Mouse (Mus musculus): ENCODE data around the gene B3galt5. TPM values are rescaled to one million over a fixed set of nuclear protein-coding genes. Genes with fewer than 3 reads are reported as not detected.

B3galt5 gene
- polyA plus RNA-seq, 1 experiment = 15.3 TPM

DNA sequence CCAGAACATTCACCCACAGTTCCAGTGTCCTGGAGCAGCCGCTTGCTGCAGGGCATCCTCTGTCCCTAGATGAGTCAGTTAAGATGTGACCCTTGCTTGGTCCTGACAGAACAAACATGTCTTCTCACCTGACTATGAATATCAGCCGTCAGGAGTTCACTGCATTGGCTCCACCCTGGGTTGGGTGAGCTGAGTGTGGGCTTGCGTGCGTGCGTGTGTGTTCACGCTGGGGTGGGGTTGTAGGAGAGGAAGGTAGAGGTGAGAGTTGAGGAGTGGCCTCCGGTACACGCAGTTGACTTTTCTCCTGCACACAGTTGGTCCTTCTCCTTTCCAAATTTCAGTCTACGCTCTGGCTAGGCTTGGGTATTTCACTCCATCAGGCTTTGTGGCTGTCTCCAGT lies 47.0 kb downstream of the B3galt5 start:
- 0 out of 2 replicates have a peak, but pooled peaks cover 3% of the 10 kb centered on the region for H3K4me1 ChIP-seq (ENCODE audit: control insufficient read depth, insufficient read depth, low read length)
- TF ChIP-seq CTCF (IDR thresholded peaks at IDR 0.05; ENCODE audit: extremely low read depth, insufficient read depth, low read length) (no peak), POLR2A (IDR thresholded peaks at IDR 0.05; ENCODE audit: extremely low read depth, insufficient read depth, low read length) (no peak)
- H3K4me3 ChIP-seq (ENCODE audit: insufficient read depth, low read length) = no peak overlapping the region
- no peak overlapping the region for H3K27ac ChIP-seq (ENCODE audit: insufficient read depth, low read length)

DNA sequence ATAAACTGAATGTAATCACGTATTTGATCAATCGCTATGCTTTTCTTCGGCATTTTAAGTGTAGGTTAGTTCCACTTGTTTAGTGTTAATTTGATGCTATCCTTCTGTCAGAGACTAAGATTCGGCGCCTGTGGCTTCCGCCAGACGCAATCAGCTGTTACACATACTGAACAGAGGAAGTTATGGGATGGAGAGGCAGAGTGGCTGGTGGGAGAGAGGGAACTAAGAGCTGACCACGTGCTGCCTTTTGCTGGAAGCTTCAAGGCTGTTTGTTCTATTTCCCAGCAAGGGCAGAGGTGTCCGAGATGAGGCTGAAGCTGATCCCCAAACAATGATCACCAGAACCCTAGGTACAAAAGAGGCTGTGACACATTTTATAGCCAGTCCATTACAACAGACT lies 56.3 kb downstream of the B3galt5 start:
- Histone ChIP-seq H3K27ac (ENCODE audit: insufficient read depth, low read length) (no peak overlapping the region), H3K4me1 (ENCODE audit: control insufficient read depth, insufficient read depth, low read length) (no peaks in the 10 kb centered on the region), H3K4me3 (ENCODE audit: insufficient read depth, low read length) (no peak overlapping the region)
- TF ChIP-seq POLR2A (IDR thresholded peaks at IDR 0.05; ENCODE audit: extremely low read depth, insufficient read depth, low read length) = no peak
- TF ChIP-seq CTCF (IDR thresholded peaks at IDR 0.05; ENCODE audit: extremely low read depth, insufficient read depth, low read length) = no peak

DNA sequence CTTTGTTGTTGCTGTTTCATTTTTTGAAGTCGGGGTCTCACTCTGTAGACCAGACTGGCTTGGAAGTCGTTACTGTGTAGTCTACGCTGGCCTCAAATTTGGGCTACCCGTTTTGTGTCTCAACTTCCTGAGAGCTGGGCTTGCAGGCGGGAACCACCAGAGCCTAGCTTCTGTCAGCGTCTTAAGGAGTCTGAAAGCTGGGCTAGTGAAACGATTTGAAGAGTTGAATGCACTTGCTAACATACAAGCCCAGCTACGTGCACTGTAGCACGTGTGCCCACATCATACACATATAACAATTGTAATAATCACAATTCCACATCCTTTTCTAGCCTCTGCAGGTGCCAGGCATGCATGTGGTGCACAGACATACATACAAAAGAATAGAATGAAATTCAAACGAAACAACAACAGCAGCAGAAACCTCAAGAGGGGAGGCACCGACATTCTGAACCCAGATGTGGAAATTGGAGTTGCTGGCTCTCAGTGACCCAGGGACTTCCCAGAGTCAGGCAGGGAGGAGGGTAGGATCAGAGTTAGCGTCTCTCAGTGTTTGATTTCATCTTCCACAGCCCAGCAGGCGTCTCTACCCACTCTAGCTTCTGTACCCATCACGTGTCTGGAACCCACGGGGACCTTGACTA lies 57.1 kb downstream of the B3galt5 start:
- H3K4me3 ChIP-seq (ENCODE audit: insufficient read depth, low read length) = no peak overlapping the region
- no peak overlapping the region for H3K27ac ChIP-seq (ENCODE audit: insufficient read depth, low read length)
- no peak for TF ChIP-seq CTCF (IDR thresholded peaks at IDR 0.05; ENCODE audit: extremely low read depth, insufficient read depth, low read length)
- TF ChIP-seq POLR2A (IDR thresholded peaks at IDR 0.05; ENCODE audit: extremely low read depth, insufficient read depth, low read length) = no peak
- H3K4me1 ChIP-seq (ENCODE audit: control insufficient read depth, insufficient read depth, low read length) = no peaks in the 10 kb centered on the region

DNA sequence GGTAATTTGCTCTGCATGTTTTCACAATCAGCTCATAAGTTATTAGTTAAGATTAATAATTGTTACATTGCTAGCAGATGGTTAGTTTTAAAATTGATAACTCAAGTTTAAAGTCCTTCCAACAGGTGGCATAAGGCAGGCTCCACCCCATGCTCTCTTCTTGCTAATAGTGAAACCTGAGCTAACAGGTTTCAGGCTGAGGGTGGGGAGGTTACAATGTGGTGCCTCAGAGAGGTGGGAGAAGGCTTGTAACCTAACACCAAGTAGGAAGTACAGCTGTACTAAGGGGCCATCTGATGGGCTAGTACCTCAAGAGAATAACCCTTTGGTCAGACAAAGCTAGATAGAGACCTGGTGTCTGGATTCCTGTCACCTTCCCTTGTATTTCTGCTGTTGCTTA lies 62.5 kb downstream of the B3galt5 start:
- no peak for TF ChIP-seq POLR2A (IDR thresholded peaks at IDR 0.05; ENCODE audit: extremely low read depth, insufficient read depth, low read length)
- no peak for TF ChIP-seq CTCF (IDR thresholded peaks at IDR 0.05; ENCODE audit: extremely low read depth, insufficient read depth, low read length)
- Histone ChIP-seq H3K4me1 (ENCODE audit: control insufficient read depth, insufficient read depth, low read length) (no peaks in the 10 kb centered on the region), H3K27ac (ENCODE audit: insufficient read depth, low read length) (no peak overlapping the region), H3K4me3 (ENCODE audit: insufficient read depth, low read length) (no peak overlapping the region)

- no peak overlapping the region for H3K4me3 ChIP-seq (ENCODE audit: insufficient read depth, low read length)
- no peak overlapping the region for H3K27ac ChIP-seq (ENCODE audit: insufficient read depth, low read length)
- H3K4me1 ChIP-seq (ENCODE audit: control insufficient read depth, insufficient read depth, low read length) = no peaks in the 10 kb centered on the region
- TF ChIP-seq POLR2A (IDR thresholded peaks at IDR 0.05; ENCODE audit: extremely low read depth, insufficient read depth, low read length) (no peak), CTCF (IDR thresholded peaks at IDR 0.05; ENCODE audit: extremely low read depth, insufficient read depth, low read length) (no peak)
These were observed 63.0 kb downstream of the B3galt5 start for GRCm38 (mm10) chr16:96298574-96298973.

GRCm38 (mm10) chr16:96303356-96303755 lies 67.8 kb downstream of the B3galt5 start:
- Histone ChIP-seq H3K4me1 (ENCODE audit: control insufficient read depth, insufficient read depth, low read length) (no peaks in the 10 kb centered on the region), H3K27ac (ENCODE audit: insufficient read depth, low read length) (no peak overlapping the region), H3K4me3 (ENCODE audit: insufficient read depth, low read length) (no peak overlapping the region)
- TF ChIP-seq POLR2A (IDR thresholded peaks at IDR 0.05; ENCODE audit: extremely low read depth, insufficient read depth, low read length) (no peak), CTCF (IDR thresholded peaks at IDR 0.05; ENCODE audit: extremely low read depth, insufficient read depth, low read length) (no peak)

DNA sequence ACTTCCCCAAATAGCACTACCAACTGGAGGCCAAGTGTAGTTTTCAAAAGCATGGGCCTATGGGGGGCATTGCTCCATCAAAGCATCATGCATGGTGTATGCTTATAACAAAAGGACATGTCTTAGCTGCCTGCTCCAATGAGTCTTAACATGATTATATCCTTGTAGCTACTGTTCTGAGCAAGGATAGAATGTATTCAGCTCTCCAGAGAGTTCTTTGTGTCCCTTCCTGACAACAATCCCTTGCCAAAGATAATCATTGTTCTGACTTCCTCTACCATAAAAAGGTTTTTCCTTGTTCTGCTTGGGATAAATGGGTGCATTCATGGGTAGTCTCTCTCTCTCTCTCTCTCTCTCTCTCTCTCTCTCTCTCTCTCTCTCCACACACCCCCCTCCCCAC lies 68.8 kb downstream of the B3galt5 start:
- Histone ChIP-seq H3K4me1 (ENCODE audit: control insufficient read depth, insufficient read depth, low read length) (no peaks in the 10 kb centered on the region), H3K27ac (ENCODE audit: insufficient read depth, low read length) (peak overlapping the region; percentile 74), H3K4me3 (ENCODE audit: insufficient read depth, low read length) (no peak overlapping the region)
- TF ChIP-seq POLR2A (IDR thresholded peaks at IDR 0.05; ENCODE audit: extremely low read depth, insufficient read depth, low read length) = no peak
- TF ChIP-seq CTCF (IDR thresholded peaks at IDR 0.05; ENCODE audit: extremely low read depth, insufficient read depth, low read length) = no peak

GRCm38 (mm10) chr16:96306905-96307304 lies 71.3 kb downstream of the B3galt5 start:
- Histone ChIP-seq H3K4me3 (ENCODE audit: insufficient read depth, low read length) (no peak overlapping the region), H3K4me1 (ENCODE audit: control insufficient read depth, insufficient read depth, low read length) (no peaks in the 10 kb centered on the region), H3K27ac (ENCODE audit: insufficient read depth, low read length) (no peak overlapping the region)
- no peak for TF ChIP-seq CTCF (IDR thresholded peaks at IDR 0.05; ENCODE audit: extremely low read depth, insufficient read depth, low read length)
- no peak for TF ChIP-seq POLR2A (IDR thresholded peaks at IDR 0.05; ENCODE audit: extremely low read depth, insufficient read depth, low read length)

DNA sequence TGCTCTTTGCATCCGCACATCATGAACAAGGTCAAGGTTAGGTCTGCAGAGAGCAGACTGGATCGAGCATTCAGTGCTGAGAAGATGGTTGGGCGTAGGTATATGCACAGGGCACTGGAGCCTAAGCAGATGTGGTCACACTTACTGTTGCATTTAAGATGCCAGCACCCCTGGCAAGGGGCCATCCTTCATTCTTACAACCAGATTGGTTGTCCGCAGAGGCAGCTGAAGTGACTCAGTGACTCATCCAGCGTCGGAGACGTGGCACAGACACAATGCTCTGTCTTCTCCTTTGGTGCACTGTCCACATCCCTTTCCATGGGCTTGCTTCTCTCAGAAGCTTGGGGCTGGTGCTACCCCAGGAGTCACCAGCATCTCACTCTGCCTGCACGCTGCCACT lies 82.2 kb downstream of the B3galt5 start:
- no peaks in the 10 kb centered on the region for H3K4me1 ChIP-seq (ENCODE audit: control insufficient read depth, insufficient read depth, low read length)
- no peak for TF ChIP-seq POLR2A (IDR thresholded peaks at IDR 0.05; ENCODE audit: extremely low read depth, insufficient read depth, low read length)
- TF ChIP-seq CTCF (IDR thresholded peaks at IDR 0.05; ENCODE audit: extremely low read depth, insufficient read depth, low read length) = no peak
- H3K27ac ChIP-seq (ENCODE audit: insufficient read depth, low read length) = no peak overlapping the region
- no peak overlapping the region for H3K4me3 ChIP-seq (ENCODE audit: insufficient read depth, low read length)

GRCm38 (mm10) chr16:96322739-96323138 lies 87.1 kb downstream of the B3galt5 start:
- no peak overlapping the region for H3K4me3 ChIP-seq (ENCODE audit: insufficient read depth, low read length)
- TF ChIP-seq CTCF (IDR thresholded peaks at IDR 0.05; ENCODE audit: extremely low read depth, insufficient read depth, low read length) (no peak), POLR2A (IDR thresholded peaks at IDR 0.05; ENCODE audit: extremely low read depth, insufficient read depth, low read length) (no peak)

More at GRCm38 (mm10) chr16:96322739-96323138, 87.1 kb downstream of the B3galt5 start:
- Histone ChIP-seq H3K4me1 (ENCODE audit: control insufficient read depth, insufficient read depth, low read length) (no peaks in the 10 kb centered on the region; the same call in 1 of the 2 replicates), H3K27ac (ENCODE audit: insufficient read depth, low read length) (no peak overlapping the region)
